Mouse (Mus musculus): ENCODE data around the gene Maml3. TPM values are rescaled to one million over a fixed set of nuclear protein-coding genes. Genes with fewer than 3 reads are reported as not detected.

Gene Maml3
- polyA plus RNA-seq, 1 experiment, result 2.2 TPM

DNA sequence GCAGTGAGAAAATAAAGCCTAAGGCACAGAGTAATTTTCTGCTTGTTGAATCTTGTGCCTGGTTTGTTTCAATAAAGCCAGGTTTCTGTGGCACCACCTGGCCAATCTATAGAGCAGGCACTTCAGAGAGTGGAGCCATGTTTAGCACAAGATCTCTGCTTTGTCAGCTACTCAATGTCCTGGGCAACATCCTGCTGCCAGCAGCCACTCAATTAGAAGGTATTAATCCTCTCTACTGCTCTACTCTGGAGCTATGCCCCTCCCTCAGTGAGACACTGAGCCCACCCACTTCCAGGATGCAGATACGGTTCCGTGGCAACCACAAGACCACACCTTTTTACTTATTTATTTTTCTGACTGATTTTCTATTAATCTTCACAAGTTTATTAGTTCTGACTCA lies 203.7 kb downstream of the Maml3 start:
- TF ChIP-seq MAX (IDR thresholded peaks at IDR 0.05) (no peak), CTCF (IDR thresholded peaks at IDR 0.05; ENCODE audit: control insufficient read depth, insufficient read depth, insufficient read length) (no peak), MYOD1 (IDR thresholded peaks at IDR 0.05; ENCODE audit: control insufficient read depth, insufficient read length, low read depth) (no peak), MYOG (IDR thresholded peaks at IDR 0.05; ENCODE audit: control insufficient read depth, extremely low read depth, insufficient read length) (no peak), USF1 (IDR thresholded peaks at IDR 0.05; ENCODE audit: low read depth) (no peak), CEBPB (IDR thresholded peaks at IDR 0.05; ENCODE audit: low read depth) (no peak), FOSL1 (IDR thresholded peaks at IDR 0.05; ENCODE audit: insufficient read depth, low read length, poor library complexity, severe bottlenecking) (no peak)
- Histone ChIP-seq H3K79me3 (ENCODE audit: low read depth) (no peaks in the 10 kb centered on the region), H3K4me3 (ENCODE audit: insufficient read depth, poor library complexity, severe bottlenecking) (no peak overlapping the region), H3K79me2 (ENCODE audit: control insufficient read depth, insufficient read depth) (no peaks in the 10 kb centered on the region), H3K27me3 (ENCODE audit: control insufficient read depth, insufficient read depth, insufficient read length) (no peaks in the 10 kb centered on the region), H3ac (ENCODE audit: control insufficient read depth, insufficient read length, low read depth) (no peak overlapping the region), H3K36me3 (ENCODE audit: control insufficient read depth, insufficient read depth) (no peaks in the 10 kb centered on the region)

DNA sequence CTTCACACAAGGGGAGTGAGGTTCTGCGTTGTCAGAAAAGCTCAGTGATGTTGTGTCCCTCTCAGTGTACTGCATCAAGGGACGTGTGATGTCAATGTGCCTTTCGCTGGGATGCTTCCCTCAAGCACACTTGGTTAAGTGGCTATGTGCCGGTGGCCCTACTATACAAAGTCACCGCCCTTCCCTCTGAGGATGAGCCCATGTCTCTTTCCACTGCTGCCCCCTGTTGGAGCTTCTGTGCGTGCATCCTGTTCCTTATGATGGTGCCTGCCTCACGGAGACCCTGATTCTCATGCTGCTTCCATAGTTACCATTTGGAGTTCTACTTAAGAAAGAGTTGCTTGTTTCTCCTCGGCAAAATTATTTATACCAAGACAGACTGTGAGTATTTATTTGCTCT lies 210.4 kb downstream of the Maml3 start:
- Histone ChIP-seq H3K36me3 (ENCODE audit: control insufficient read depth, insufficient read depth) (no peaks in the 10 kb centered on the region), H3K79me2 (ENCODE audit: control insufficient read depth, insufficient read depth) (no peaks in the 10 kb centered on the region), H3K4me3 (ENCODE audit: insufficient read depth, poor library complexity, severe bottlenecking) (no peak overlapping the region), H3K79me3 (ENCODE audit: low read depth) (no peaks in the 10 kb centered on the region), H3K27me3 (ENCODE audit: control insufficient read depth, insufficient read depth, insufficient read length) (no peaks in the 10 kb centered on the region), H3ac (ENCODE audit: control insufficient read depth, insufficient read length, low read depth) (no peak overlapping the region)
- TF ChIP-seq USF1 (IDR thresholded peaks at IDR 0.05; ENCODE audit: low read depth) (no peak), MYOD1 (IDR thresholded peaks at IDR 0.05; ENCODE audit: control insufficient read depth, insufficient read length, low read depth) (no peak), FOSL1 (IDR thresholded peaks at IDR 0.05; ENCODE audit: insufficient read depth, low read length, poor library complexity, severe bottlenecking) (no peak), CEBPB (IDR thresholded peaks at IDR 0.05; ENCODE audit: low read depth) (no peak), CTCF (IDR thresholded peaks at IDR 0.05; ENCODE audit: control insufficient read depth, insufficient read depth, insufficient read length) (no peak), MYOG (IDR thresholded peaks at IDR 0.05; ENCODE audit: control insufficient read depth, extremely low read depth, insufficient read length) (no peak), MAX (IDR thresholded peaks at IDR 0.05) (no peak)

DNA sequence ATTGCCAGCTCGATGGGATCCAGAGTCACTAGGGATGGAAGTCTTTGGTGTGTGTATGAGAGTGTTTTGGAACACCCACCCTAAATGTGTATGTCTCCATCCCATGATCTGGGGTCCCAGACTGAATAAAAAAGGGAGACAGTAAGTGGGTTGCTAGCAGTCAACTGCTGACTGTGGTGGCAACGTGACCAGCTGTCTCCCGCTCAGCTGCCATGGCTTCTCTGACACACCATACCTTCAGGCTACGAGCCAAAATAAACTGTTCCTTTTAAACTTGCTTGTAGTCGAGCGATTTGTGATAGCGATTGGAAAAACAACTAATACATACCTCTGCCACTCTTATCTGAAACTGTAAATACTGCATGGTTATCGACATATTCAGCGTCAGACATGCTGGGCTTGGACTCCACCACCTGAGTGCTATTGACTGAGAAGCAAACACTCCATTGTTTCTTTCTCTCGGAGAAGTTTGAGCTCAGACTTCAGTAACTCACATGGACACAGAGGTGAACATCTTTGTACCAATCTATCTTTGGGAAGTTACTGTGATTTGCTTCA lies 213.2 kb downstream of the Maml3 start:
- H3K36me3 ChIP-seq (ENCODE audit: control insufficient read depth, insufficient read depth), result no peaks in the 10 kb centered on the region
- H3K27me3 ChIP-seq (ENCODE audit: control insufficient read depth, insufficient read depth, insufficient read length), result no peaks in the 10 kb centered on the region
- no peaks in the 10 kb centered on the region for H3K79me3 ChIP-seq (ENCODE audit: low read depth)
- H3K79me2 ChIP-seq (ENCODE audit: control insufficient read depth, insufficient read depth), result no peaks in the 10 kb centered on the region
- no peak for TF ChIP-seq CEBPB (IDR thresholded peaks at IDR 0.05; ENCODE audit: low read depth)
- TF ChIP-seq USF1 (IDR thresholded peaks at IDR 0.05; ENCODE audit: low read depth), result no peak
- TF ChIP-seq MYOG (IDR thresholded peaks at IDR 0.05; ENCODE audit: control insufficient read depth, extremely low read depth, insufficient read length), result no peak
- no peak for TF ChIP-seq MYOD1 (IDR thresholded peaks at IDR 0.05; ENCODE audit: control insufficient read depth, insufficient read length, low read depth)
- TF ChIP-seq CTCF (IDR thresholded peaks at IDR 0.05; ENCODE audit: control insufficient read depth, insufficient read depth, insufficient read length), result no peak
- TF ChIP-seq MAX (IDR thresholded peaks at IDR 0.05), result no peak
- no peak for TF ChIP-seq FOSL1 (IDR thresholded peaks at IDR 0.05; ENCODE audit: insufficient read depth, low read length, poor library complexity, severe bottlenecking)
- no peak overlapping the region for H3K4me3 ChIP-seq (ENCODE audit: insufficient read depth, poor library complexity, severe bottlenecking)
- no peak overlapping the region for H3ac ChIP-seq (ENCODE audit: control insufficient read depth, insufficient read length, low read depth)

DNA sequence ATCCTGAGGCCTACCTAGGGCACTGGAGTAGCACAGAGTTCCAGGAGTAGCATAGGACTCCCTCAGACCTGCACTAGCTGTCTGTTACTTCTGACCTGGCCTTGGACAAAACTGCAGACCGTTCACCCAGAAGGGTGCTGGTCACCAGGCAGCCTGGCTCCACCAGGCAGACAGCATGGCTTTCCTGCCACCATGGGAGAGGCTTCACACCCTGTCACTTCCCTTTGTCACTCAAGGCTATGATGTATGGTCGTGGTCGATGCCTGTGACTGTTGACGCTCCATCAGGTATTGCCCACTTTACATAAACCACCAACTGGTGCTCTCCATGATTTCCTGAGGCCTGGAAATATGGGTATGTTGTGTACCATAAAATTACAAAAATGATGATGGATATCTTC lies 214.7 kb downstream of the Maml3 start:
- TF ChIP-seq CTCF (IDR thresholded peaks at IDR 0.05; ENCODE audit: control insufficient read depth, insufficient read depth, insufficient read length) (no peak), MYOD1 (IDR thresholded peaks at IDR 0.05; ENCODE audit: control insufficient read depth, insufficient read length, low read depth) (no peak), FOSL1 (IDR thresholded peaks at IDR 0.05; ENCODE audit: insufficient read depth, low read length, poor library complexity, severe bottlenecking) (no peak), MYOG (IDR thresholded peaks at IDR 0.05; ENCODE audit: control insufficient read depth, extremely low read depth, insufficient read length) (no peak), USF1 (IDR thresholded peaks at IDR 0.05; ENCODE audit: low read depth) (no peak), CEBPB (IDR thresholded peaks at IDR 0.05; ENCODE audit: low read depth) (no peak)
- Histone ChIP-seq H3K27me3 (ENCODE audit: control insufficient read depth, insufficient read depth, insufficient read length) (no peaks in the 10 kb centered on the region), H3K4me3 (ENCODE audit: insufficient read depth, poor library complexity, severe bottlenecking) (no peak overlapping the region), H3K36me3 (ENCODE audit: control insufficient read depth, insufficient read depth) (no peaks in the 10 kb centered on the region), H3ac (ENCODE audit: control insufficient read depth, insufficient read length, low read depth) (no peak overlapping the region), H3K79me3 (ENCODE audit: low read depth) (no peaks in the 10 kb centered on the region), H3K79me2 (ENCODE audit: control insufficient read depth, insufficient read depth) (no peaks in the 10 kb centered on the region)

DNA sequence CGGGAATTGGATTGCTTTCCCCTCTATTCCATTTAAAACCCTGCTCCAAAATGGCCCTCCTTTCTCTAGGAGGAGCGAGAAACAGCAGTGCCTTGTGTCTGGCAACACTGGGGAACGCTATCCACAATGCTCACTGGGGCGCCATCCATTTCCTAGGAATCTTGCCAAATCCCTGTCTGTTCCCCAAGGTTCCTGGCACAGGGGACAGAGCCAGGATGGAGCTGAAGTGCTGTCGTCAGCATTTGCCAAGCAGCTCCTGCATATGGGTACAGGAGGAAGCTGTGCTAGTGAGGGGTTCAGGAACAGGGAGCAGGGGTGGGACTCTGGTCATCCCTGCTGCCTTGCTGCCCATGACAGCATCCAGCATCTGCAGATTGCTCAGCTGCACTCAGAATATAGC lies 215.1 kb downstream of the Maml3 start:
- Histone ChIP-seq H3K36me3 (ENCODE audit: control insufficient read depth, insufficient read depth) (no peaks in the 10 kb centered on the region), H3K4me3 (ENCODE audit: insufficient read depth, poor library complexity, severe bottlenecking) (no peak overlapping the region), H3K27me3 (ENCODE audit: control insufficient read depth, insufficient read depth, insufficient read length) (no peaks in the 10 kb centered on the region), H3ac (ENCODE audit: control insufficient read depth, insufficient read length, low read depth) (no peak overlapping the region), H3K79me2 (ENCODE audit: control insufficient read depth, insufficient read depth) (no peaks in the 10 kb centered on the region), H3K79me3 (ENCODE audit: low read depth) (no peaks in the 10 kb centered on the region)
- TF ChIP-seq FOSL1 (IDR thresholded peaks at IDR 0.05; ENCODE audit: insufficient read depth, low read length, poor library complexity, severe bottlenecking) (no peak), CTCF (IDR thresholded peaks at IDR 0.05; ENCODE audit: control insufficient read depth, insufficient read depth, insufficient read length) (no peak), USF1 (IDR thresholded peaks at IDR 0.05; ENCODE audit: low read depth) (no peak), MAX (IDR thresholded peaks at IDR 0.05) (no peak), MYOD1 (IDR thresholded peaks at IDR 0.05; ENCODE audit: control insufficient read depth, insufficient read length, low read depth) (no peak), MYOG (IDR thresholded peaks at IDR 0.05; ENCODE audit: control insufficient read depth, extremely low read depth, insufficient read length) (no peak), CEBPB (IDR thresholded peaks at IDR 0.05; ENCODE audit: low read depth) (no peak)

Measured in C2C12 (cell line).